Comparison of ENCODE assay signal across 21 mouse cellular contexts in genomic region chr5:52995461-52995860, GRCm38 (mm10). TPM values are rescaled to one million over a fixed set of nuclear protein-coding genes. Genes with fewer than 3 reads are reported as not detected.
"Had no signal": no experiment of that assay in that cellular context is flagged by ENCODE, and none has a peak within 500 bp of the region (broad histone marks: within the 10 kb centered on the region; RNA-seq: fewer than 3 reads in every experiment).

No protein-coding gene starts in this region.

- H3K36me3 ChIP-seq: kidney, embryonic 15.5 days; liver, embryonic 13.5 days; neural tube, embryonic 12.5 days; neural tube, embryonic 15.5 days had no signal

- H3K9me3 ChIP-seq: kidney, embryonic 15.5 days; liver, embryonic 13.5 days; megakaryocyte, embryonic 14.5 days; neural tube, embryonic 12.5 days; neural tube, embryonic 15.5 days had no signal

- H3K27ac ChIP-seq: kidney, embryonic 15.5 days; left cerebral cortex, adult 2 months; liver, embryonic 13.5 days; neural tube, embryonic 12.5 days; neural tube, embryonic 15.5 days; stomach, postnatal 0 days had no signal

- H3K4me3 ChIP-seq: kidney, embryonic 15.5 days; left cerebral cortex, adult 2 months; liver, embryonic 13.5 days; megakaryocyte, embryonic 14.5 days; neural tube, embryonic 12.5 days; neural tube, embryonic 15.5 days had no signal

- H3K27me3 ChIP-seq: kidney, embryonic 15.5 days; liver, embryonic 13.5 days; megakaryocyte, embryonic 14.5 days; neural tube, embryonic 12.5 days; neural tube, embryonic 15.5 days had no signal

- DNase-seq: kidney, adult 8-10 months; kidney, postnatal 10 days; kidney, postnatal 36 days; layer of hippocampus, postnatal 36 days; liver, embryonic 13.5 days; lung, adult 2 months; lung, postnatal 36 days; midbrain, embryonic 14.5 days; right cerebral cortex, adult 18-20 months; right cerebral cortex, postnatal 14 days; right cerebral cortex, postnatal 4 days; thymus, postnatal 25 days had no signal

- H3K9ac ChIP-seq: kidney, embryonic 15.5 days; liver, embryonic 13.5 days; neural tube, embryonic 12.5 days; neural tube, embryonic 15.5 days had no signal

- H3K4me1 ChIP-seq: liver, embryonic 13.5 days; megakaryocyte, embryonic 14.5 days had no signal

- H3K4me2 ChIP-seq: kidney, embryonic 15.5 days; liver, embryonic 13.5 days; midbrain, embryonic 11.5 days; neural tube, embryonic 12.5 days; neural tube, embryonic 15.5 days had no signal

RNA-seq across cellular contexts. Expression of gene Slc34a2, which starts 42.4 kb away (rescaled TPM):
- polyA plus RNA-seq: limb, embryonic 11.5 days; midbrain, embryonic 11.5 days; midbrain, embryonic 14.5 days; neural tube, embryonic 12.5 days; neural tube, embryonic 15.5 days; stomach, embryonic 14.5 days had no signal
